Mouse (Mus musculus) cortical plate, adult 2 months (tissue): ENCODE data around the gene Ccdc126.

Experiments
- CTCF ChIP-seq: fragments of 200-500 bp; IDR thresholded peaks from 2 replicates; pipeline ENCODE4 v1.5.1; 2011; ENCODE audit warnings: mild to moderate bottlenecking, control low read depth, low read length; ENCODE audit not compliant: insufficient read depth; ENCODE audit errors: extremely low read depth
- POLR2A ChIP-seq: fragments of 200-500 bp; IDR thresholded peaks from 2 replicates; pipeline ENCODE4 v1.6.1; 2011; ENCODE audit warnings: mild to moderate bottlenecking, low read length, control low read depth; ENCODE audit not compliant: insufficient read depth; ENCODE audit errors: extremely low read depth

DNA sequence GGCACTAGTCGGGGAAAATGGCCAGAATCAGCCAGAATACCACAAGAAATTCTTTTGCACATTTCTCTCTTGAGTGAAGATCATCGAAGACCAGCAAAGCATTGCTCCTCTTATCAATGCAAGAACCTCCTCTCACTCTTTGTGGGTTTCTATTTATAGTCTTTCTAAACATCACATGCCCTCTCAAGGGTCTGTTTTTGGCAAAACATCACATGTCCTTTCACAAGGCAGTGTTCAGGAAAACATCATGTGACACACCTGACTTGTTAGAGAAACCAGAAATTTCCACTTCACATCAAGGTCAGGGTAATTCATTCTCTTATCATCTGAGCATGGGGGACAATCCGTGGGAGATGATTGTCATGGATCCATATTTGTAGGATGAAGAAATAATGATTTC lies 35.5 kb downstream of the Ccdc126 start:
- TF ChIP-seq CTCF: no peak
- no peak for TF ChIP-seq POLR2A
